Mouse (Mus musculus): Measurements from ENCODE around the gene Vps37c. TPM values are rescaled to one million over a fixed set of nuclear protein-coding genes. Genes with fewer than 3 reads are reported as not detected.
A peak's percentile ranks its signal among the peaks of the same experiment; 100 is the strongest.

The Vps37c gene
- total RNA-seq, 2 experiments from 2014 or later, result 21.6 to 24.4 TPM

GRCm38 (mm10) chr19:10749295-10749694 is 60.8 kb downstream of the Vps37c start:
- intact Hi-C loops (cut with DNase I), result no loop called here
- TF ChIP-seq CTCF (IDR thresholded peaks at IDR 0.05), result no peak
- Histone ChIP-seq H3K27ac (no peak overlapping the region), H3K4me3 (no peak overlapping the region)
- no peak for DNase-seq (ENCODE audit: extremely low spot score in 1 of 2, low spot score in 2 of 2)

- TF ChIP-seq CTCF (IDR thresholded peaks at IDR 0.05), result no peak
Measured at GRCm38 (mm10) chr19:10750161-10750560, 61.6 kb downstream of the Vps37c start.

GRCm38 (mm10) chr19:10751607-10752006 is 63.1 kb downstream of the Vps37c start:
- Histone ChIP-seq H3K27ac (no peak overlapping the region), H3K4me3 (no peak overlapping the region)
- TF ChIP-seq CTCF (IDR thresholded peaks at IDR 0.05), result no peak
- DNase-seq (ENCODE audit: extremely low spot score in 1 of 2, low spot score in 2 of 2), result no peak
- intact Hi-C loops (cut with DNase I), result no loop called here

More at GRCm38 (mm10) chr19:10750161-10750560, 61.6 kb downstream of the Vps37c start:
- DNase-seq (ENCODE audit: extremely low spot score in 1 of 2, low spot score in 2 of 2), result no peak
- Histone ChIP-seq H3K27ac (no peak overlapping the region), H3K4me3 (no peak overlapping the region)
- intact Hi-C loops (cut with DNase I), result no loop called here

- Histone ChIP-seq H3K27ac (no peak overlapping the region), H3K4me3 (no peak overlapping the region)
- DNase-seq (ENCODE audit: extremely low spot score in 1 of 2, low spot score in 2 of 2), result no peak
- intact Hi-C loops (cut with DNase I), result no loop called here
- no peak for TF ChIP-seq CTCF (IDR thresholded peaks at IDR 0.05)
Measured at GRCm38 (mm10) chr19:10752106-10752505, 63.6 kb downstream of the Vps37c start.

GRCm38 (mm10) chr19:10752646-10753045 is 64.1 kb downstream of the Vps37c start:
- TF ChIP-seq CTCF (IDR thresholded peaks at IDR 0.05), result no peak
- Histone ChIP-seq H3K27ac (no peak overlapping the region), H3K4me3 (no peak overlapping the region)
- DNase-seq (ENCODE audit: extremely low spot score in 1 of 2, low spot score in 2 of 2), result no peak
- intact Hi-C loops (cut with DNase I), result no loop called here

GRCm38 (mm10) chr19:10757125-10757524 is 68.6 kb downstream of the Vps37c start:
- no peak for DNase-seq (ENCODE audit: extremely low spot score in 1 of 2, low spot score in 2 of 2)
- TF ChIP-seq CTCF (IDR thresholded peaks at IDR 0.05), result no peak
- H3K27ac ChIP-seq, result no peak overlapping the region
- no peak overlapping the region for H3K4me3 ChIP-seq
- intact Hi-C loops (cut with DNase I), result no loop called here

- intact Hi-C loops (cut with DNase I), result no loop called here
- TF ChIP-seq CTCF (IDR thresholded peaks at IDR 0.05), result no peak
- Histone ChIP-seq H3K4me3 (no peak overlapping the region), H3K27ac (no peak overlapping the region)
- DNase-seq (ENCODE audit: extremely low spot score in 1 of 2, low spot score in 2 of 2), result no peak
Measured at GRCm38 (mm10) chr19:10757526-10757925, 69.0 kb downstream of the Vps37c start.

GRCm38 (mm10) chr19:10758708-10759107 is 70.2 kb downstream of the Vps37c start:
- intact Hi-C loops (cut with DNase I), result no loop called here
- no peak overlapping the region for H3K4me3 ChIP-seq
- H3K27ac ChIP-seq, result no peak overlapping the region
- no peak for DNase-seq (ENCODE audit: extremely low spot score in 1 of 2, low spot score in 2 of 2)
- no peak for TF ChIP-seq CTCF (IDR thresholded peaks at IDR 0.05)

- Histone ChIP-seq H3K4me3 (no peak overlapping the region), H3K27ac (peak overlapping the region; percentile 24; the same call in 1 of the 2 replicates)
- intact Hi-C loops (cut with DNase I), result no loop called here
- DNase-seq (ENCODE audit: extremely low spot score in 1 of 2, low spot score in 2 of 2), result no peak
- TF ChIP-seq CTCF (IDR thresholded peaks at IDR 0.05), result no peak
Measured at GRCm38 (mm10) chr19:10759525-10759924, 71.0 kb downstream of the Vps37c start.

GRCm38 (mm10) chr19:10759983-10760831 is 71.7 kb downstream of the Vps37c start:
- Histone ChIP-seq H3K4me3 (no peak overlapping the region), H3K27ac (peak overlapping the region; percentile 24; the same call in 1 of the 2 replicates)
- TF ChIP-seq CTCF (IDR thresholded peaks at IDR 0.05), result no peak
- no peak for DNase-seq (ENCODE audit: extremely low spot score in 1 of 2, low spot score in 2 of 2)
- intact Hi-C loops (cut with DNase I), result no loop called here

- no peak for TF ChIP-seq CTCF (IDR thresholded peaks at IDR 0.05)
- no peak overlapping the region for H3K4me3 ChIP-seq
- no peak for DNase-seq (ENCODE audit: extremely low spot score in 1 of 2, low spot score in 2 of 2)
- no peak overlapping the region; the same call in 1 of the 2 replicates for H3K27ac ChIP-seq
- intact Hi-C loops (cut with DNase I), result no loop called here
Measured at GRCm38 (mm10) chr19:10761794-10762415, 73.4 kb downstream of the Vps37c start.

- H3K4me3 ChIP-seq, result no peak overlapping the region
- intact Hi-C loops (cut with DNase I), result no loop called here
- no peak for TF ChIP-seq CTCF (IDR thresholded peaks at IDR 0.05)
- H3K27ac ChIP-seq, result no peak overlapping the region; the same call in 1 of the 2 replicates
- DNase-seq (ENCODE audit: extremely low spot score in 1 of 2, low spot score in 2 of 2), result no peak
Measured at GRCm38 (mm10) chr19:10762468-10762867, 73.9 kb downstream of the Vps37c start.

All from left cerebral cortex, adult 2 months (tissue).